Mouse (Mus musculus): ENCODE measurements around the gene Rars2. TPM values are rescaled to one million over a fixed set of nuclear protein-coding genes. Genes with fewer than 3 reads are reported as not detected.
A peak's percentile ranks its signal among the peaks of the same experiment; 100 is the strongest.

Gene Rars2
- total RNA-seq, 2 experiments from 2014 or later: 26.9 to 28.8 TPM

- no peak for DNase-seq (ENCODE audit: low spot score in 2 of 2)
These were observed 25.1 kb downstream of the Rars2 start for GRCm38 (mm10) chr4:34639745-34640364.

- no peak for DNase-seq (ENCODE audit: low spot score in 2 of 2)
These were observed 26.0 kb downstream of the Rars2 start for GRCm38 (mm10) chr4:34640731-34641130.

GRCm38 (mm10) chr4:34644779-34645178 lies 30.0 kb downstream of the Rars2 start:
- no peak for DNase-seq (ENCODE audit: low spot score in 2 of 2)

GRCm38 (mm10) chr4:34653179-34653578 lies 38.4 kb downstream of the Rars2 start:
- no peak for DNase-seq (ENCODE audit: low spot score in 2 of 2)

- no peak for DNase-seq (ENCODE audit: low spot score in 2 of 2)
These were observed 41.3 kb downstream of the Rars2 start for GRCm38 (mm10) chr4:34656101-34656500.

DNA sequence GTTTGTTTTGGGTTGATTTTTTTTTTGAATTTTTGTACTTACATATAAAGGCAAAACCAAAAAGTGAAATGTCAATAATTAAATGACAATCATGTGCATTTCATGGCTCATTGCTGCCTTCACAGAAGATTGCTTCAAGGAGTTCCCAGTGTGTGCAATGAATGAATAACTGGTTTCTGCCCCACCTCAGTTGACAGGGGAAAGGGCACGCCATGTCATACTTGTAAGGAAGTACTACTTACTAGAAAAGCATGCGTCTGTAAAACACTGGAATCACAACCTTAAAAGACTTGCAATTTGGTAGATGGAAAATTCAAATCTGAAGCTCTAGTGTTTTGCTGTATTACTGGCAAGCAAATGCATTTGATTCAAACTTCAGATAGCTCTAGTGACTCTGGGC lies 44.3 kb downstream of the Rars2 start:
- no peak for DNase-seq (ENCODE audit: low spot score in 2 of 2)

GRCm38 (mm10) chr4:34661514-34661913 lies 46.8 kb downstream of the Rars2 start:
- no peak for DNase-seq (ENCODE audit: low spot score in 2 of 2)

- peak in 1 of 2 experiments; percentile 10 for DNase-seq (ENCODE audit: low spot score in 2 of 2)
These were observed 47.2 kb downstream of the Rars2 start for GRCm38 (mm10) chr4:34661927-34662326.

GRCm38 (mm10) chr4:34667923-34668322 lies 53.2 kb downstream of the Rars2 start:
- DNase-seq (ENCODE audit: low spot score in 2 of 2): no peak

GRCm38 (mm10) chr4:34673721-34674120 lies 59.0 kb downstream of the Rars2 start:
- no peak for DNase-seq (ENCODE audit: low spot score in 2 of 2)

- no peak for DNase-seq (ENCODE audit: low spot score in 2 of 2)
These were observed 65.8 kb downstream of the Rars2 start for GRCm38 (mm10) chr4:34680530-34680929.

DNA sequence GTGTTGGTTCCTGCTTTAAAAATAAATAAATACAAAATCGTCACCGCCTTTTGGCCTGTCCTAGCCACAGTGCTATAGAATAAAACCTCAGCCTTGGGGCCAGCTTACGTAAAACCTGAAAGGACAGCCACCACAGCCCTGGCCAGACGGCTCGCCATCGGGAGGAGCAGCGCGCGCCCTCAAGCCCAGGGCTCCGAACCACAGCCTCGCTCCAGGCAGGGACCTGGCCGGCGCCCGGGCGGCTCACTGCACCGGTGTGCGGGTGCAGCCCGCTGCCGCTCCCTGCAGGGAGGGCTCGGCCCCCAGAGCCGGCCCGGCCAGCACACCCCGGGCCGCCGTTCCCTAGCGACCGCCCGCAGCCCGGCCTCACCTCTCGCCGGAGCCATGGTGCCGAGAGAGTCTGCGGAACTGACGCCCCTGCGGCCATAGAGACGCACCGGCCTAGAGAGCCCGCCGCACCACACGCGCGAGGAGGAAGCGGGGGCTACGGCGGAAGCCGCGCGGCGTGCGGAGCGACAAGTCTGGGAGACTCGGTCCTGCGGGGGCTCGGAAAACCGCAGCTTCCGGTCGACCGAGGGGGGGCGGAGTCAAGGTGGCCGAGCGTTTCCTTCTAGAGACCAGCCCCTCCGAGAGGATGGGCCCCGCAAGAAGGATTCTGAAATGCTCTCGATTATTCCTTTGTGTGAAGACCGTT lies 72.3 kb downstream of the Rars2 start, which contains the start of gene Slc35a1:
Slc35a1 (minus strand) TSS at position 565 of the 694 bp plus-strand sequence.
- peak; percentile 82 to 94 for DNase-seq (ENCODE audit: low spot score in 2 of 2)

DNA sequence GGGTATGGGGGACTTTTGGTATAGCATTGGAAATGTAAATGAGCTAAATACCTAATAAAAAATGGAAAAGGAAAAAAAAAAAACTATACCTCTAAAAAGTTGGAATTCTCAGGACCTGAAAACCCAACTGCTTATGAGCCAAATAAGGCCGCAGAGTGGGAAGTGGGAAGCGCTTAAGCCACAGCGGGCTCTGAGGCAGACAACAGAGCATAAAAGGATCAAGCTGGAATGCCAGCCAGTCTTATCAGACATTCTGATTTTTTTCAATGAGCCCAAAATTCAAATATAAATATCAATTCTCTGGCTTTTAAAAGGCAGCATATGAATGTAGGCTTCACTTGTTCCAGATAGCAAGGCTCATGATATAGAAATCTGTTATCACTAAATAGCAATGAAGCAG lies 73.3 kb downstream of the Rars2 start:
- DNase-seq (ENCODE audit: low spot score in 2 of 2): no peak

- peak; percentile 30 to 53 for DNase-seq (ENCODE audit: low spot score in 2 of 2)
These were observed 86.8 kb downstream of the Rars2 start for GRCm38 (mm10) chr4:34701528-34701927.

DNA sequence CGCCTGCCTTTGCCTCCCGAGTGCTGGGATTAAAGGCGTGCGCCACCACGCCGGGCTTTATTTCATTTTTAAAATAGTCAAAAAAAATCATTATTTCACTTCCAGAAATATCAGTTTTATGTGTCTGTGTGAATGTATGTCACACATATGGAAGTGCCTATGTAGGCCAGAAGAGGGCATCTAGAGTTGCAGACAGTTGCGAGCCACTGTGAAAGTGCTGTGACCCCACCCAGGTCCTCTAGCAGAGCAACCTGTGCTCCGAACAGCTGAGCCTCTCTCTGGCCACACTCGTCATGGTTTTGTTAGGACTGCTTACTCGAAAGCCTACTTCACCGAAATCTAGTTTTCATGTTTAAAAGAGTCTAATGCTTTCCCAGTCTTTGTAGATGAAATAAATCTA lies 87.5 kb downstream of the Rars2 start:
- no peak for DNase-seq (ENCODE audit: low spot score in 2 of 2)

GRCm38 (mm10) chr4:34703029-34703428 lies 88.3 kb downstream of the Rars2 start:
- no peak for DNase-seq (ENCODE audit: low spot score in 2 of 2)

DNA sequence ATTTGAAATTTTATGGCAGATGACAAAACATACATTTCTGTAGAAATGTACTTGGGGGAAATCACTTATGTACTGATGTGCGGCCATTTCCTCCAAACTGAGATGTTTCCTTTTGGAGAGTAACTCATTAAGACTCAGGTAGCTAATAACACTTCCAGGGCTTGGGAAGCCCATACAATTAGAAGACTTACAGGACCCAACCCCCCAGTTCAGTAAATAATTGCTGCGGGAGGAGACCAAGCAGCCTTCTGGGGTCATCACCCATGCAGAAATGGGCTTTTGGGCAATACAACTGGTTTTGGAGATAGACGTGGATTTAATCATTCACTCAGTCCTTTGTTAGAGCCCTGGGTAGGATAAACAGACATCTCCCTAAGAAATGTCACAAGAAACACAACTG lies 92.5 kb downstream of the Rars2 start:
- no peak for DNase-seq (ENCODE audit: low spot score in 2 of 2)

- no peak for DNase-seq (ENCODE audit: low spot score in 2 of 2)
These were observed 93.4 kb downstream of the Rars2 start for GRCm38 (mm10) chr4:34708127-34708526.

Other genes with a start within 250 kb of the Rars2 start
- 10 to 100 TPM; 81.9 to 92.2 TPM for gene Akirin2, start 64.0 kb upstream of the Rars2 start, total RNA-seq (2021)
- gene Orc3, start within 50 bp of the Rars2 start, total RNA-seq (2021): 10 to 100 TPM; 46.3 to 54.8 TPM
- 10 to 100 TPM; 20.9 to 22.0 TPM for gene Slc35a1, start 72.5 kb downstream of the Rars2 start, total RNA-seq (2021)
- gene Cfap206, start 115.2 kb downstream of the Rars2 start, total RNA-seq (2021): not detected
- gene Gm136, start 141.3 kb downstream of the Rars2 start, total RNA-seq (2021): not detected
- 10 to 100 TPM; 21.1 to 25.4 TPM for gene Smim8, start 163.5 kb downstream of the Rars2 start, total RNA-seq (2021)